Mouse (Mus musculus) right cerebral cortex, postnatal 36 days (tissue): ENCODE data around the gene Gsc2.
"Not testable (repeated sequence)": the region's sequence is repeated elsewhere in the genome, so short reads cannot be mapped to it uniquely, and the experiment has no call there.

Experiments
- DNase-seq, 2 experiments: peaks; one replicate each; pipeline ENCODE4 v3.0.0; 2022; ENCODE audit warnings: low spot score in 2 of 2, mixed read lengths in 1 of 2

Gsc2 gene

DNA sequence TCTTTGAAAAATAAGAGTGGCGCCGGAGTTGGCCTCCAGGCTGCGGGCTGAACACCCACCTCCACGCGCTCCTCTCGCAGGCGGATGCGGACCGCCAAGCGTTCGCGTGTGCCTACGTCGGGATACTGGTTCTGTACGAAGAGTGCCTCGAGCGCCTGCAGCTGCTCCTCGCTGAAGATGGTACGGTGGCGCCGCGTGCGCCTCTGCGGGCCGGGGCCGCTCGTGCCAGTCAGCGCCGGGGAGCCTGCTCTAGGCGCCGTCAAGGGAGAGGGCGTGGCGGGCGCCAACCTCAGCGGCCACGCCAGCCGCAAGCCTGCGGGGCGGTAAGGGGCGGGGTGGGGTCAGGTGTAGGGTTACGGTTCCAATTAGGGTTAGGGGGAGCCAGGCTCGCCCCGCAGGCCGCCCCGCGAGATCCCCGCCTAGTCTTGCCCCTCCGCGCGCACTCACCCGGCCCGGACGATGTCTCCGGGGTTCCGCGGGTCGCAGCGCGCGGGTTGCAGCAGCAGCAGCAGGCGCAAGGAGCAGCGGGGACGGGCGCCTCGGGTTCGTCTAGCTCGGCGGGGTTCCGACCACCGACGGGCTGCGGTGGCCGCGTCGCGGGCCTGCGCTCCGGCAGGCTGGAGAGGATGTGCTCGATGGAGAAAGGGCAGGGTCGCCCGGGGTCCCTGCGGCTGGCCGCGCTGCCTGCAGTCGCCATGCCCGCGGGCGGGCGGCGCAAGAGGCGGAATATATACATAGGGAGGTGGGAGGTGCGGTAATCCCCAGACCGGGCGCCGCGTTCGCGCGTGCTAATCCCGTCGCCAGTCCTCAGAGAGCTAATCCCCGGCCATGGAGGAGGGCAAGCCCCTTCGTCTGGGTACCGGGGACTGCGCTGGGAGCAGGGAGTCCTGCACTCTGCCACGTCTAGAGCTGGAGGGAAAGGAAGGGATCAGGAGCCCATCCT lies at the start of gene Gsc2:
TSS of gene Gsc2 (minus strand) at position 753 of the 943 bp plus-strand sequence.
- no peak for DNase-seq

DNA sequence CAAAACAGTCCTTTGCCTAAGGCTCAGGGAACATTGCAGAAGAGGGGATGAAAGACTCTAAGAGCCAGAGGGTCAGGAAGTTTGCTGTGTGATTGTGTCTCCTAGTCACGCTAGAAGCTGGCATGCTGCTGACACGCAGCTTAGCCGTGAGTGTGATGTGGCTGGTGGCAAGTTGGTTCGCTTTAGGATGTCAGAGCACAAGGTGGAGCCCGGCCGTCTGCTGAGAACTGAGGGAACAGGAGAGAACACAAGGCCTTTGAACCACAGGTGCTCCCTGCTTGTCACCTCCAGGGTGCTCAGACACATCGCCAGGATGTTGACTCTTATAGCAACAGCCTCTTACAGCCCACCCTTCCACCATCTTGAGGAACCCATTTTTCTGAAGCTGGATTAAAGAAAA lies 47.2 kb upstream of the Gsc2 start:
- no peak for DNase-seq

DNA sequence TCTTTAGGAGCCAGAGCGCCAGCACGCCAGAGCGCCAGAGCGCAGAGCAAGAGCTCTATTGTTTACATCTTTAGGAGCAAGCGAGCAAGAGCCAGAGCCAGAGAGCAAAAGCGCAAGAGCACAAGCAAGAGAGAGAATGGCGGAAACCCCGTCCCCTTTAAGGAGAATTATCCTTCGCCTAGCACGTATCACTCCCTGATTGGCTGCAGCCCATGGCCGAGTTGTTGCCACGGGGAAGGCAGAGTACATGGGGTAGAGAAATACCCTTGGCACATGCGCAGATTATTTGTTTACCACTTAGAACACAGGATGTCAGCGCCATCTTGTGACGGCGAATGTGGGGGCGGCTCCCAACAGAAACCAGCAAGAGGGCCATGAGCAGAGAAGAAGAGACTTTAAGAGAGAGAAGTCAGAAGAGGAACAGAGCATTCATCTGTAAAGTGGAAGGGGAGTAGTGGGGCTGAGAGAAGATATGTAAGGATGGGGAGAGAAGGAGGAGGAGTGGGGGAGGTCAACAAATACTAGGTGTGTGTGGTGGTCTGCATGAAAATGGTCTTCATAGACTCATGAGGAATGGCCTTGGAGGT lies 41.3 kb upstream of the Gsc2 start:
- not testable (repeated sequence) for DNase-seq

DNA sequence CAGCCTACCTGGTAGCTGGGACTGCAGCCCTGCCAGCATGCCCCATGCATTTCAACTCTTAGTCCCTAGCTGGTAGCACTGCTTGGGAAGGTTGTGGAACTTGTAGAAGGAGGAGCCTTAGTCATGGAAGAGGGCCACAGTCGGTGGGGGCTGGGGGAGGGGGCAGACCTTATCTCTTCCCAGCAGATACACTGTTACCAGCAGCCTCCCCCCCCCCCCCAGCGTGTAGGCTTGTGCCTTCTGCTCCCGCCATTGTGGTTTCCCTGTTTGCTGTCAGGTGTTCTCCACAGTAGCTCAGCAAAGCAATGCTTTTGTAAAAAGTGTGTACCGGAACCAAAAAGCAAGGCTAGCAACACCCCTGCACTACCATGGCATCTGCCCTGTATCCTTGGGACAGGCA lies 36.8 kb upstream of the Gsc2 start:
- DNase-seq = no peak

DNA sequence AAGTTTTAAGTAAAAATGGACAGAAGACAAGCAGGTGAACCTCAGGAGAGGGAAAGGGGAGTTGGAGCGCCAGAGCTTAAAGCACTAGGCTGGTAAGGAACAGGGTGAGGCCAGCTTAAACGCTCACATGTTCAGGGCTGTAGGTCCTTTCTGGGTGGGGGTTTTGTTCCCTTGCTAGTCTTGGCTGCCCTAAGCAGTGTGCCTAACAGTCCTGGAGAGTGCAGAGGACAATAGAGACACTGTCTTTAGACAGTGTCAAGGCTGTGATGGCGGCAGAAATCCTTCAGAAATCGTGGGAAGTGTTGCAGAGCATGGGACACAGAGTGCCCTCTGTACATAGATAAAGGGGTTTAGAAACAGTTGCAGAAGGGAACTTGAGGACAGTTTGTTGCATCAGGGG lies 35.2 kb upstream of the Gsc2 start:
- no peak for DNase-seq

DNA sequence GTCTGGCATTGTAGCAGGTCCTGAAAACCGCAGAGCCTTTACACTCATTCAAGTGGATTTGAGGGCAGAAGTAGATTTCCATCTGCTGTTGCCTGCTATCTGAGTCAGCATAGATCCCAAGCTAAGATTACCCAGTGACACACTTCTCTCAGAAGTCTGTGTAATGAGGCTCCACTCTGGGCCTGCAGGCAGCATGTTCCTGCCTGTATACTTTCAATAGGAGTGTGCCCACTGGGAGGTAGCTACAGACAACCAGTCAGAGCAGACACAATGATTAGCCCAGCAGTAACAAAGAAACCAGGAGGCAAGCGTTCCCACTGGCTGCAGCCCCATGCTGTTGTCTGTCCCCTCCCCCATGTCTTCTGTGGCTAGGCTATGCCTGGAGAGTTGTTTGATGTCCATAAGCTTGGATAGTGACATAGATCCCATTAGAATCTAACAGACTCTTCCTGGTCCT lies 34.6 kb upstream of the Gsc2 start:
- DNase-seq = no peak

DNA sequence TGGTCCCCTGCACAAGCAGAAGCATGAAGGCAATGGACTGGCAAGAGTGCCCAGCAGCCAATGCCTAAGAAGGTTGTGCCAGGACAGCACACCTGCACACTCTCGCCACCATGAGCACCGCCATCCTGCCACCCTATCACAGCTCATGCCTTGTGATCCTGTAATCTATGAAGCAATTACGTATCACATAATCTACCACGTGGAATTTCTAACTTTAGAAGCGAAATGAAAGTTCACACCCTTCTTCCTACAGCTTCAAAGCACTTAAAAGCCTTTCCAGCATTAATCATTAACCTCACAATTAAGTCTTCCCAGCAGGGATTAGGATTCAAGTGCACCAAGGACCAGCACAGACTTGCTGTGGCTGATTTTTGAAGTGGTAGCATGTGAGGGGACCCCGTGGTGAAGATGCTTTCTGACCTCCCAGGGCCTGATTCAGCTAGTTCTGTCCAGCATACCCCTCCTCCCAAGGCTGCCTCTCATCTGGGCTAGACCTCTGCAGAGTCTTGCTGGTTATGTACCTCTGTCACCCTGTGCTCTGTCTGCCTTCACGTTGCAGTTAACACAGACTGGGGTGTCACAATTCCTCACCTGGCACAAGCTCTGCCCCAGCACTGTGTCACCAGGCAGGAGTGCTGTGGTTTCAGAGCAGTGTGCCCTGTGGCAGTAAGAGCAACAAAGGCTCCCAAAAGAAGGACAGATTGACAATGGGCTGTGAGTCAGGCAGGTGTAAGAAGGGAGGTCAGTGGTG lies 30.4 kb upstream of the Gsc2 start:
- no peak for DNase-seq

DNA sequence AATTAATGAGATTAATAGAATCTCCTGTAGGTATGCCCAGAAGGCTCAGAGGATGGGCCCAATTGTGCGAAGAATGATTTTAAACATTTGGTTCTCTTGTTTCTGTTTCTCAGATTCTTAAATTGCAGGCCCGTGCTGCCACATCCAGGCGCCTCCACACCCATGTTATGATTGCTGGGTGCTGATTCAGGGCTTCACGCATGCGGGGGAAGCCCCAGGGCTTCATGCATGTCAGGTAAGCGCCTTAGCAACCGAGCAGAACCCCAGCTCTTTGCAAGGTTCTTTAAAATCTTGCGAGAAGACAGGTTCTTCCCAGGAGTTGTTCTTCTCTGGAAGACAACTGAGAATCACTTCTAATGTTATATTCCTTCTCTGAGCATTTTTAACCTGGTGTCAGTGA lies 28.6 kb upstream of the Gsc2 start:
- DNase-seq = no peak

DNA sequence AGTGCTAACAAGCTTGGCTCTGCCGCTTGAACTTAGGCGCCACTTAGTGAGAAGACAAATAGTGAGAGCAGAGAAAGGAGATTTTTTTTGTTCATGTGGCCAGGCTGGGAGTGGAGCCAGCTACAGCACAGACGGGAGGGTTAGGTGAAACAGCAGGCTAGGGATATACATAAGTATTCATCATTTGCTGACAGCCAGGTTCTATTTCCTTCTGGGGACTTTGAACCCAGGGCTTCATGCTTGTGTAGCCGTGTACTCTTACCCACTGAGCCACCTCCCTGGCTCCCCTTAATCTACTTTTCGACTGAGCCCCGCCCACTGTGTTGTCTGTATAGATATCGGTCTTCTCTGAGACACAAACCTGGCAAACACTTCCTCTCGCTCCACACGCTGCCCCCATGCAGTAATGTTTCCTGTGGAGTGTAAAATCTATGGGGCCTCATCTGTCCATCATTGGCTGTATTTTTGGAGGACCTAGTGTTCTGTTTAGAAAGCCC lies 24.4 kb upstream of the Gsc2 start:
- no peak for DNase-seq

DNA sequence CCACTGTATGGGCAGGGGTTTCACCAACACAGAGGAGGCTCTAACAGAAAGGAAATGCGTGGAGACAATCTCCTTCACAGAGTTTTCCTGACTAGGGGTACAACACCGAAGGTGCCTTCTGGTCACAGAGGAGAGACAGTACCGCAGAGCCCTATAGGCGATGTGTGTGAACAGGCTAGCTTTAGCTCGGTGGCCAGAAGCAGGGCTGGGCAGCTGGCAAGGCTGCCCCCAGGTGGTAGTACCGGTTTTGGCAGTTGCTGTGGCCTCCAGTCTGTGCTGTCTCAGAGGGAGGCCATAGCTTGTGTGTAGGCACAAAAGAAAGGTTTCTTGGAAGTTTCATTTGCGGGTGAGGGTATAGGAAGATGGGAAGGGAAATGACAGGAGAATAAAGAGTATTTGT lies 24.0 kb upstream of the Gsc2 start:
- no peak for DNase-seq

DNA sequence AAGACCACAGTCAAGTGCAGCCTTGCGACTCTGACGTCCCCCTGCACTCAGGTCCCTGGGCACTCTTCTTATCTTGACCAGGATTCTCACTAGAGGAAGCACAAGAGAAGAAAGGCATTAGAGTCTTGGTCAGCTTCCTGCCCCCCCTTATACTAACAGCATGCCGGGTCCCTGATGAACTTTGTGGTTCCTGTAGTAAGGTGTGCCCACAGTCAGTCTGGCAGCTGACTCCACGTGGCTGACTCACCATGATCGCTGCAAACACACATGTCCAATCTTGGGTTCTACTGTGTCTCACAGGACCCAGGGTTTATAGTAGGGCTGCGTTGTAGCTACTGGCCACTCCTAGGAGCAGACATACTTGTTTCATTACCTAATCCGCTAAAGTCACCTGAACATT lies 23.3 kb upstream of the Gsc2 start:
- DNase-seq = no peak

DNA sequence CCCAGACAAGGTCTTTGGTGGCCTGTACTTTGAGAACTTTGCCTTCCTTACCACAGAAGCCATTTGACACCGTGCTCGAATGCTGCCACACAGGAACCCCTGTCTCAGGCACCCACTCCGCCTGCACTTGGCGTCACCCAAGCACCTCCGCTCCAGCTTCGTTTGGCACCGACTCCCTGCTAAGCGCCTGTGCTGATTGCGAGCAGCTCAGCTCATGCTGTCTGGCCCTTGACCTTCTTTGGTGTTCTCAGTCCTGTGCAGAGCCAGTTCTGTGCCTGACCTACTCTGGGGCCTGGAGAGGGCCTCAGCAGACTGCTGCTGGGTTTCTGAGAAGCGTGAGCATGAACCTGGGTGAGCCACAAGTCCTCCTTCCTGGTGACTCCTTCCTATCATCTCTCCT lies 21.9 kb upstream of the Gsc2 start:
- no peak for DNase-seq

DNA sequence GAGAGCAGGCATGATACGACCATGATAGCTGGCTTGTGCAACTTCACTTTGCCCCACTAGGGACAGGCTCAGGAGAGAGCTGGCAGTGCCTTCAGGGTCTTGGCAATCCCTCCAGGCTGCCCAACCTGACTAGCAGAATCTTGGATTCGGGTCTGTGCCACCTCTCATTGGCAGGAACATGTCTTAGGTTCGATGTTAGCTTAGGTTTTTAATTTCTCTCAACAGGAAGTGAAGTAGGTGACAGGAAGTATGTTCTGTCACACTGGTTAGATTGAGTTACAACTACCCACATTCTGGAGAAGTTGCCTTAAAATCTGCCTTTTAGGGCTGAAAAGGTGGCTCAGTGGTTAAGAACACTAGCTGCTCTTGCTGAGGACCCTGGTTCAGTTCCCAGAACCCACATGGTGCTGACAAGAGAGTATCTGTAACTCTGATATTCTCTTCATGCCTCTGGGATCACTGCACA lies 19.6 kb upstream of the Gsc2 start:
- DNase-seq = no peak

DNA sequence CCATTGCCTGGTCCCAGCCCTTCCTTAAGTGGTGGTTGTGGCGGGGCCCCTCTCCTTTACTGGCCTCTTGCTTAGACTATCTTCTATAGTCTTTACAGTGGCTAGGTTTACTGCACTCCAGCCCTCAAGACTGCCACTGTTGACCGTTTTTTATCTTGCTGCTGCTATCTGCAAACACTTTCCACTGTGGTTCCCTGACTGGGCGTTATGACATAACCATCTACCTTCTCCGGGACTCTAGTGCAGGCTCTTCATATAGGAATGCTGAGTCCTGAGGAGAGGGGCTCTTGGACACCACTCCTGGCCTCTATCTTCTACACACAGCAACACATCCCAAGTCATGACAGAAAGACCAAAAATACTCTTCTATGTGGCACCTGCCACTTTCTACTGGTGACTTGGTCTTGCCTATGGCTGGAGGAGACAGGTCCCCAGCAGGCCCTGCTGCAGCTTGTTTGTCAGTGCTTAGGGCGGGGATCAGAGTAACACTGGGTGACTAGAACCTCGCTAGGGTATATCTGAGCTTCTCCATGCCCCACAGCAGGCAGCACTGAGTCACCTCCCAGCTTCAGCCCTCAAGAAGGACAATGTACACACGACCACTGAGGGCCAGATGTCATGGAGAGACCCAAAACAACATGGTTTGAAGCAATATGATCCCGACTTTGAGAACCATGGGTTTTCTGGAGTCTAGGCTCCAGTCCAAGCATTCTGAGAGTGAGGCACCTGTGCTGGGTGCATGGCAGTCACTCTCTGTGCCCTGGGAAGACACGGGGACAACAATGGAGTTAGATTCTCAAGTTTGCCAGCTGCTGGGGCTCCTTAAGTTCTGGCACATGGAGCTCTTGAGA lies 19.0 kb upstream of the Gsc2 start:
- DNase-seq = no peak

DNA sequence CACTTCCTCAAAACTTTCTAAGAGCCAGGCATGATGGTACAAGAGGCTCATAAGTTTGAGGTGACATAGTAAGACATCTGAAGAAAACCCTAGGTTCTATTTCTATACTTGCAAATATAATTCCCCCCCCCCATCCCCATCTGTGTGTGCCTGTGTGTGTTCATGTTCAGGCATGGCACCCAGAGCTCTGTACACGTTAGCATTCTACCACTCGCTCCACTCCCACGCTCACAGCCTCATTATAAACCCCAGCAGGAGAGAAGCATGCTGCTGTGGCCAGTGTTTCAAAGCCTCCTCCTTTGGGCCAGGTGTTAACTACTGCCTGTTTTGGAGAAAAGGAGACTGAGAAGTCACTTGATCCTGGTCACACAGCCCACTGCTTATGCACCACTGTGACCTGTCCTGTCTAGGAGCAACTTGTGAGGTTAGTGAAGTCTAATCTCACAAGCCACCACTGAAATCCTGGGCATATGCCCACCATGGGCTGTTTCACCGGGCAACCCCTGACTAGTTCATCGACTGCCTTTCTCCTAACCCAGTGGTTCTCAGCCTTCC lies 17.1 kb upstream of the Gsc2 start:
- DNase-seq = no peak

DNA sequence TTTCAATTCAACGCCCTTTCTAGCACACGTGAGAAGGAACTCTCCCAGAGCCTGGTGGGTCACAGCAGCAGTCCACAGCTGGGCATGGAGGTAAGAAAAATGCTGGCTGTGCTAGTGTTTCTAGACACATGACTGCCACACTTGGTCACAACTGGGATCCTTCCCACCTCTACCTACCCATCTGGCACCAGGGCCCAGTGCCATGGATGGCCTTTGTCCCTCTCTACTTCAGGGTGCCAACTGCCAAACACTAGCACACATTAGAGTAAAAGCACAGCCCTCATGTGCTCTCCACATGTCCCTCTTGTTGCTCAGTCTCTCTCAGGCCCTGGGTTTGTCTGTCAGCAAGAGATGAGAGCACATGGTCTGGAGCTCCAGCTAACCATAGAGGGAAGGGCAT lies 14.8 kb upstream of the Gsc2 start:
- DNase-seq = no peak

DNA sequence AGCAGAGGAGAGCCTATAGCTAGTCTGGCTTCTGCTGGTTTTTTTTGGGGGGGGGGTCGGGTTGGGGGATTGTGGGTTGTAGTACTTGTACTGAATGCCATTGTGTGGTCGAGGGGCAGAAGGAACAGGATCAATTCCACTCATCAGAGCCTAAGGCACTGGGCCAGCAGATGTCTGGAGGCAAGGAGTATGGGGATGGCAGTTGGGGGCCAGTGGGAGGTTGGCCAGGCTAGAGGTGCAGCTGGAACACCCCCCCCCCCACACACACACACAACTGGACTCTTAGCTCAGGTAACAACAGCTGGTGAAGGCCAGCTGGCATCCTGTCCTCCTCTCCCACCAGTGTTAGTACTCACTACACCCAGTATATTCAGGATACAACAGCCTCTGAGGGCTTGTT lies 14.4 kb upstream of the Gsc2 start:
- no peak for DNase-seq

DNA sequence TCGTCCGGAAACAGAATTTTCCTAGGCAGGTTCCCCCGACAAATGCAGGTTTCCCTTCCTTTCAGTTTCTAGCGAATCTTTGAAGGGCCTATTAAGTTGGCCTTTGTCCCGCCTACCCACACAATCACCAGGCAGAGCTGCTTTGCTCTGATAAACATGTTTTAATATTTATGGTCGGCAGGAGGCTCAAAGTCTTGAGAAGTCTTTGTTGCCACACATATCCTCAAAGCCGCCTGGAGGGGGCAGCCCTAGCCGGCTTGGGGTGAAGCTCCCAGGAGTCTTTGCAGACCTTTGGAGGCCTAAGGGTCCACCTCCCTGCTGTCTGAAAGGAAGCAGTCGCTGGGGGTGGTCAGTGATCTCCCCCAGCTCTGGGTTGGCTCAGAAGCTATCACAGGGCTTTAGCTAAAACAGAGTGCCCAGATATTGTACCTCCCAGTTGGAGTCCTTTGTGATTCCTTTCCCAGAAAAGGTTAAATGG lies 13.8 kb upstream of the Gsc2 start:
- peak; percentile 42 to 48 for DNase-seq

DNA sequence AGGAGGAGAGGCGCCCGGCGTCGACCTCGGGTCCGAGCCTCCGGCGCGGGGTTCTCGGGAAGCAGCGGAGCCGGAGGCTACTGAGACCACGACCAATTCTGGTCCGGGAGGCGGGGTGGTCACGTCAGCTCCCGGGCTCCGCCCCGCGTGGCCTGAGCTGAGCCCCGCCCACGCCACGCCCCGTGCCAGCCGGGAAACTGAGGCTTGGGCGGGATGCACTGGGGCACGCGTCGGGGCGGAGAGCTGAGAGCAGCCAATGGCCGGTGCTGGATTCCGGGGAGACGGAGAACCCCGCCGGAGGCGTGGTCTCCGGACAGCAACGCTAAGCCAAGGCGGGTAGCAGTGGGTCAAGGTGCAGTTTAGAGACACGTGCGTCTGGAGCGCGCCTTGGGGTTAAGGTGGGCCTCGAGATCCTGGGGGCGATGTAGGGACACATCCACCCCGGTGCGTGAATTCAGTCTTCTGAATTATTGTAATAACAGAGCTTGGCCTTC lies 13.3 kb upstream of the Gsc2 start, which contains the start of gene Slc25a1:
TSS of gene Slc25a1 (minus strand) at position 133 of the 494 bp plus-strand sequence.
- peak; percentile 85 for DNase-seq

DNA sequence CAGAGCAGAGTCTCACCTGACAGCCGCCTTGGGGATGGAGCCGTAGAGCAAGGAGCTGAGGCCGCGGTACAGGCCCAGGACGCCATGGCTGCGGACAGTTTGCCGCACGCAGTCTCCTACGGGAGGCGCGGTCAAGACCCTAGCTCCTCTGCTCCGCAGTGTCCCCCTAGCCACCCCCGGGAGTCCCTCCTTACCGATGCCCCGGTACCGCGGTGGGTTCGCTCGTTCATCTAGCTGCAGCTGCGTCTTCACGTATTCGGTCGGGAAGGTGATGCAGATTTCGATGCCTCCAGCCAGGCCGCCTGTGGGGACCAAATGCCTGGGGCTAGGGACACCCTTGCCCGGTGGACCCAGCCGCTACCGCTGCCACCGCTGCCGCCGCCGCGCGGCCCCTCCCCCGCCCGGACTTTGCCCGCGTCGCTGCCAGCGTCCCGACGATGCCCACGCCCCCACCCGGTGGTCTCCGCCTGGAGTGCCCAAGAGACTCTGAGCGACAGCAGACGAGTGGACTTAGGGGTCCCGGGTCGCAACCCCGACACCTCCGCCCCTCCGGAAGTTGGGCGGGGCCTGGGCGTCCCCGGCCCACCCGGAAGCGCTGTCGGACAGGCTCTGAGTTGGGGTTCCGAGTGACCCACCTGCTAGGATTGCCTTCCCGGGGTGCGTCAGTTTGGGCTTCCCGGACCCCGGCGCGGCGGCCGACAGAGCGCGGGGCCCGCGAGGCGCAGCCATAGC lies 12.7 kb upstream of the Gsc2 start:
- DNase-seq = peak in 1 of 2 experiments; percentile 22
